Mouse (Mus musculus) layer of hippocampus, adult 9-10 months (tissue): Measurements from ENCODE around the gene Timm10.

Experiments
- DNase-seq: peaks from one replicate; pipeline ENCODE4 v3.0.0; 2022; ENCODE audit warnings: low spot score

The Timm10 gene

DNA sequence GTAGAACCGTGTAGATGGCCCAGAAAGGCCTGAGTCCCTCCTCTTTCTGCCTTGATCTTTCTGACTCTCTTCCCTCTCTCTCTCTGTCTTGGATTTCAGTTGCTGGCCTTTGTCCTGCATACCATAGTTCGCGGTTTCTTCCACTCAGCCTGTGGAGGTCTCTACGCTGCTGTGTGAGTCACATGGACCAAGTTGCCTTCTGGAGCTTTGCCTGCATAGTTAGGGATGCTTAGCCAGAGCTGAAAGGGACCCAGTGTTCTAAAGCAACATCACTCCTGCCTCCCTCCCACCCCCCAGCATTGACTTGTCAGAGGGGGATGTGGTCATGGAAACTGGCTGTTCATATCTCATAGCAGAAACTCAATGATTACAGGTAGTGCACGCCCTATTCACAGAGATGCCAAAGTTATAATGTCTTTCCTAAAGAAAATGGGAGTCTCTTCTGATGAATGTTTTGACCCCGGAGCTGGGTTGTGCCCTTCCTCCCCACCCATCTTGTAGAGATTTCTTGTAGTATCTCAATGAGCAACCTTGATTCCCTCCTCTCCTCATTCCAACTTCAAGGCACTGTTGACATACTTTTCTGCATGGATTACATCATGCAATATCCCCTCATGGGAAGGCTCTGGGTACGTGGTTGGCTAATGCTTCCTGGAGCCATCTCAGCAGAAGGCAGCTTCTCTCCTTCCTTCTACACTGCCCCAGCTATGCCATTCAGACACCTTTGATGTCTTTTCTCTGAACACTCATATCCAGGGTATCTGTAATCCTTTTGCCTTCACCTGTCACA lies 33.4 kb downstream of the Timm10 start:
- no peak for DNase-seq

DNA sequence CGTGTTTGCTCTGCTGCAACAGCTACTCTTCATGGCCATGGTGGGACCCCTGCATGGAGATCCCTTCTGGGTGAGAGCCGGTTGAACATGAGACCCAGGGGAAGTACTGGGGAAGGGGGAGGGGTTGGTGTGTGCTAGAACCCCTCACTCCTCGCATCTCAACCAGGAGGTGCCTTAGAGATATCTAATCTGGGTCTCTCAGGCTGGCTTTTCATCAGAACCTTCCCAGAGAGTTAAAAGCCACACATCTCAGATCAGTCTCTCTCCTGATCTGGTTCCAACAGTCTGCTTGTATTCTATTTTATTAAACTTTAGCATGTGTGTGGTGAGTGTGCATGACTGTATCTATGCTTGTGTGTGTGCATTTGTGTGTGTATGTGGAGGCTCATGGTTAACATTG lies 34.6 kb downstream of the Timm10 start:
- DNase-seq: no peak

DNA sequence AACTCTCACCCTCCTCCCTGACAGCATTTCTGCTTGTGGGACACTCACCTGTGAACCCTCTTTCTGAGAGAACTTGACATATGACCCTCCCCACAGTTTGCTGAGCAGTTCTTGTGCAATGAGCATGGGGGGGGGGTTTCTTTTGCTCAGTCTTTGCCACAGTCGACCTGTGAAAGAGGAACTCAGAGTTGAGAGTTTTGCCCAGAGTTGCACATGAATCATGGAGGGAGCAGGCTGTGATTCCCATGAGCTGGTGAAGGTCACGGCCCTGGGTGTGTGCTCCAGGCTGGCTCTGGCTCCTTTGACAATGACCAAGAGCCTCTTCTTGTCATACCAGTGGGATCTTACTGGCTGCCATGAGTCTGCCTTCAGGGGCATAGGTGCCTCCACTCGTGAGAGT lies 35.4 kb downstream of the Timm10 start:
- DNase-seq: no peak

DNA sequence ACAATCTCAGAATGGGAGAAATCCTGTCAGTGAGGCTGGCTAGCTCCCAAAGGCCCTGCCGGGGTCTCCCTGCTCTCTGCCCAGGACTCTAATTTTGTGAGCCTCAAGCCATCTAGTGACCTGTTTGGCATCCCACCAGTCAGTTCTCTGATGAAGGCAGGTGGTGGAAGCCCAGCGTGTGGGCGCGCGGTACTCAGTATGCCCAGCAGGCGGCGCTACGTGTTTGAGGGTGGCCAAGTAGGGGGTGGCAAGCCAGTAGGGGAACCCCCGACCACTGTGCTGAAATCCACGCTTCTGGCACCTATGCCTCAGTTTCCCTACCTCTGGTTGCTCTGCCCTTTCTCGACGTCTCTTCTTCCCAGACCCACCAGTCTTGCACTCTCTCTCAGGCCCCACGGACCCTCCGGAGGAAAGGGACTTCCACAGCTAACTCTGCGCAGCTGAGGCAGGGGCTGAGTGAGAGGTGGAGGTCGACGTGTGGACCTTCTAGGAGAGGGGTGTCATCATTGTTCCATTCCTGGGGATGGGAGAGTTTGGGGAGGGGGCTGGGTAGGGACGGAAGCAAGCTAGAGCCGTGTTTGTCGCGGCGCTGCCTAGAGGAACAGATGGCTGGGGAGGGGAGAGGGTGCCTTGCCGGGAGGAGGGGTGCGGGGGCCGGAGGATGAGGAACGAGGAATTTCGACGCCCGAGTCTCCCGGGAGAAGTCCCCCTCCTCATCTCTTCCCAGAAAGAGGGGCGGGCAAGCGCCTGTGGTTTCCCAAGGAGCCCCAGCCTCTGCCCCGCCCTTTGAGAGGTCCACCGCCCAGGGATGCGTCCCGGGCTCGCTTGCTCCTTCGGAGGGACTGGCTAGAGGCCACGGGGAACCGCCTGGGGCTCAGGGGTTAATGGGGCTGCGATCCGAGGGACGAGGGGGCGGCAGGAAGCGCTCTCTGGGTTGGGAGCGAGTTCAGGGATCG lies 39.1 kb downstream of the Timm10 start:
- no peak for DNase-seq

DNA sequence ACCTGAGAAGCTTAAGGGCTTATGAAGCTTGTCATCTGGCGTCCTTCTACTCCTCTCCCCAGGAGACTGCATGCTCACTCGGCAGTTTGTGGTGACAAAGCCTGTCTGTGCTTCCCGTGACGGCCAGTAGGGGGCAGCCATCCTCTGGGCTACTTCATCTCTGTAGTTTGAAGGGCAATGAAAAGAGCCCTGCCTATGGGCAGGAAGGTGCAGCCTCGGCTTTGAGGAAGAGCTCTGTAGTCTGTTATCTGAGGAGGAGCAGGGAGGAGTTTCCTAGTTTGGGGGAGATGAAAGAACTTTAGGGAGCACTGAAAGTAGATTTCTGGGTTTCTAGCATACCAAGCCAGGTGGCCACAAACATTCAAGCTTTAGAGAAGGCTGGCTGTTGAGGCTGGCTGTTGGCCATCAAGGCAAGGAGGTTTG lies 41.7 kb downstream of the Timm10 start:
- DNase-seq: peak; percentile 82

DNA sequence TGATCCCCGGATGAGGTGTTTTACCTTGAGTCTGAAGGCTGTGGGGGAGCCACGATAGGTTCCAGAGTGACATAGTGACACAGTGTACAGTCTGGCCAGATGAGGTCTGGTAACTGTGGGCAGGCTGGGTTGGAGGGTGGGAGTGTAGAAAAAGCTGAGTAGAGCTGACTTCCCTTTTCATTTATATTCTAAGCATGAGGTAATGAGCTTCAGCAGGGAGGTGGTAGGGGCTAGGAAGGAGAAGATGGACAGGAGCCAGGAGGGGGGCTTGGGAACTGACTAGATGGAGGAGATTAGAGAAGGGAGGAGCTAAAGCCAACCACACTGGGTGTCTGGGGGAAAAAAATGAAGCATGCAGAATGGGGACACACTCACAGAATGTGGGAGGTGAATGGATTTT lies 42.2 kb downstream of the Timm10 start:
- DNase-seq: no peak

DNA sequence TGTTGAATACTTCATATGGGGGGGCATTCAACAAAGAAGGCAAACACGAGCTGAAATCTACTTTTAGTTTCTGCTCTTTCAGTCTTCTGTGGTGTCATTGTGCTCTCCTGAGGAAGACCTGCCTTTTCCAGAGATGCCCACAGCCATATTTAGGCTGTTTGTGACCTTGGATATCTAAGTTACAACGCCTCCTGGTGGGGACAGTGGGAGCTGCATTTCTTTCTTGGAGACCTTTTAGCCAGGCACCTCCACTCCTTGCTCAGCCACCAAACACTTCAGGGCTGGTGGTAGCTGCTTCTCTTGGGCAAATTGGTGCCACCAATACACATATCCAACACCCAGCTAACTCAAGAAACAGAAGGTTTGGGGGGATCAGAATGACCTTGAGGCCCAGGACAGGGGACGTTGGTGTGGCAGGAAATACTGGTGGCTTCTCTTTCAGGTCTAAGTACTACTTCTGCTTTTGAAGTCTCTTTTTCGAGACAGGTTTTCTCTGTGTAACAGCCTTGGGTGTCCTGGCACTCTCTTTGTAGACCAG lies 43.9 kb downstream of the Timm10 start:
- no peak for DNase-seq

DNA sequence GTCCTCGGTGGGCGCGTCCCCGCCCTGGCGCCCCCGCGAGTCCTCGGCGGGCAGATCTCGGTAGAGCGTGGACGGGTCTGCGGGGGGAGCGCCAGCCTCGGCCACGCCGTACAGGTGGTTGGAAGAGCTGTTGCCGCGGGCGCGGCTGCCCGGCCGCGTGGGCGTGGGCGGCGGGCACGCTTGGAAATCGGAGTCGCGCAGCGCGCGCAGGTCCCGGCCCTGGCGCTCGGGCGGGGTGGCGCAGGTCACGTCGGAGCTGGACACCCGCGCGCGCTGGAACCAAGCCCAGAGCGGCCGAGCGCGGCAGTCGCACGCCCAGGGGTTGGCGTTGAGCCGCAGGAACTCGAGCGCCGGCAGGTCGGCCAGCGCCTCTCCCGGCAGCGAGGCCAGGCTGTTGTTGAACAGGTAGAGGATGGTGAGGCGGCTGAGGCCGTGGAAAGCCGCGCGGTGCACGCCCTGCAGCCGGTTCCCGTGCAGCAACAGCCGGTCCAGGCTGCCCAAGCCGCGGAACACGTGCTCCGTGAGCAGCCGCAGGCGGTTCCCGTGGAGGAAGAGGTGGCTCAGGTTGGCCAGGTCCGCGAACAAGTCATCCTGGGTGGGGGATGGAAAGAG lies 45.4 kb downstream of the Timm10 start:
- DNase-seq: no peak

DNA sequence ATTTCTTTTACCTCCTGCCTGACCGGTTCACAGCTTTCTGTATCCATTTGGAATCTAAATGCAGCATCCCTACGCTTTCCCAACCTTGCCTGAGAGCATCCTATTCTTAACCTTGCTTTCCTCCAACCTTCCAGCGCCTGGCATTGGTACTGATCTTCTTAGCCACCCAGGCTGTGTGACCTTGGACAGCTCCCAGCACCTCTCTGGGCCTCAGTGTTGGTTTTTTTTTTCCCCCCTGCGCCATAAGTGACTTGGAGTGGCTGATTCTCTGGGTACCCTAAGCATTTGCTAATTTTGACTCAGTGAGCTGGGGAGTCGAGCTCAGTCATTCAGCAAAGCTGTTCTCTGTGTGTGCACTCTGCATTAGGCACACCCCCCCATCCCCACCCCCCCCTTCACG lies 49.0 kb downstream of the Timm10 start:
- DNase-seq: no peak
